Mouse (Mus musculus) spleen, adult 2 months (tissue): ENCODE results near the gene Prdx6.

ENCODE experiments used
- CTCF ChIP-seq: fragments of 200-500 bp; IDR thresholded peaks from 2 replicates; pipeline ENCODE4 v1.5.1; 2011; ENCODE audit warnings: mild to moderate bottlenecking, inconsistent platforms; ENCODE audit not compliant: insufficient read depth, insufficient read length, insufficient replicate concordance; ENCODE audit errors: extremely low read depth
- POLR2A ChIP-seq: fragments of 200-500 bp; IDR thresholded peaks from 2 replicates; pipeline ENCODE4 v1.6.1; 2011; ENCODE audit warnings: low read depth, low read length, inconsistent platforms

DNA sequence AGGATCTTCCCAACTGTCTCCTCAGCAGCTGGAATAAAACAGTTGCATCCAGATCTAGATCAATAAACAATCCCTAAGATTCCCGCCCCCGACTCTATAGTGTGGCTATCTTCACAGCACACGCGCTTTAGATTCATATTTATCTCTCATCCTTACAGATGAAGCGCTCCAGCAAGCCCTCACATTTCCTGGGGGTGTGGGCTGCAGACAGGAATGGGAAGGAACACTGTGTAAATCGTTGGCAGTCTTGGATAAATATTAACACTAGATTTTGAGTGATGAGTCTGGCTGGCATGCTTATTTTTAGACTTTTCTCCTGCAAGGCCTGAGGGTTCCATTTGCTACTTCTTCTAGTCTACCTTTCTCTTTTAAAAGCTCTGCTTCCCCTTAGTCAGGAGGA is 1.6 kb downstream of the Prdx6 start:
- no peak for TF ChIP-seq CTCF
- no peak for TF ChIP-seq POLR2A
